Mouse (Mus musculus): ENCODE results near the gene Sft2d2.

DNA sequence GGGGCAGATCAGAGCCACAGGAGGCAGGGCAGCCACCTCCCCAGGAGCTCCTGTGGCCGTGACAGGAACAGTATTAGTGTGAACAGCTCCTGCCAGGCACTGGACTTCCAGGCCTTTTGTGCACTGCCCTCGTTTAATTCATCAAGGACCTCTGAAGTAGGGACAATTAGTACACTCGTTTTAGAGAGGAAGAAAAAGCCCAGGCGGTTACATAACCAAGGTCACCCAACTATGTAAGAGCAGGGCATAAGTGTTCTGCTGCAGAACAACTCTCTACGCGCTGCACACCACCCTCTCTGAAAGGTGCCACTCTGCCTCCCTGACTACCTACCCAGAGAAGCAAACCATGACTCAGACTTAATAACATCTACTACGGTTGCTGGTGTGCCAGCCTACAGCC is 9.1 kb downstream of the Sft2d2 start:
- TF ChIP-seq CTCF (IDR thresholded peaks at IDR 0.05; ENCODE audit: insufficient read depth, low read length) (no peak), POLR2A (IDR thresholded peaks at IDR 0.05; ENCODE audit: borderline replicate concordance, extremely low read depth, low read depth, low read length) (no peak)

Data from lung, adult 2 months (tissue).